Mouse (Mus musculus): ENCODE measurements around the gene Tnni2.

DNA sequence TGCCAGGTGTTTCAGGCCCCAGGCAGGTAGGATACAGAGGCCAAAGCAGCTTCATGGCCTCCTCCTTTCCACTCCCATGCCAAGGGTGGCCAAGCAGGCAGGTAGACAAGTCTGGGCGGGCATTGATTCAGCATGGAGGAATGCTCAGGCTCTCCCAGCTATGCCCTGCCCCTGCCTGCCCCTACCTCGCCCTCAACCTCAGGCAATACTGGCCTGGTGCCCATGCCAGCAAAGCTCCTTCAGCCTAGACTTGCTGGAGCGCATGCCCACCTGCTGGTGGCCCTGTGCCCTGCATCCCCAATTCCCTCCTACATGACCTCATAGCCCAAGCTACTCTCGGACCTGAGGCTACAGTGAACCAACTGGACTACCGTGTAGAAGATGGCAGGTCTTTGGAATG, 4.3 kb upstream of the Tnni2 start:
- TF ChIP-seq CTCF (IDR thresholded peaks at IDR 0.05; ENCODE audit: insufficient read depth, low read length) (peak; percentile 47; the same call in 1 of the 2 replicates), POLR2A (IDR thresholded peaks at IDR 0.05; ENCODE audit: borderline replicate concordance, extremely low read depth, low read depth, low read length) (no peak)

Data from lung, adult 2 months (tissue).